Mouse (Mus musculus) neural tube, embryonic 11.5 days (tissue): ENCODE measurements around the gene Slc5a1. TPM values are rescaled to one million over a fixed set of nuclear protein-coding genes. Genes with fewer than 3 reads are reported as not detected.

Experiments used
- polyA plus RNA-seq: library from polyadenylated mRNA; unstranded; fragments of >200 nt; fragmentation: Nextera tagmentation; extraction: Ambion mirVana; gene quantifications from 2 replicates; pipeline ENCODE4 v1.2.1, GENCODE M21; 2014

Slc5a1 gene
- polyA plus RNA-seq, 1 experiment from 2014 or later, result not detected

Other genes starting within 250 kb of the Slc5a1 start
- 12.1 and 12.4 TPM in 2 replicates for gene Prr14l, start 250.0 kb upstream of the Slc5a1 start, polyA plus RNA-seq
- 33.9 and 39.7 TPM in 2 replicates for gene Depdc5, start 240.5 kb upstream of the Slc5a1 start, polyA plus RNA-seq
- 483 and 486 TPM in 2 replicates for gene Ywhah, start 85.4 kb upstream of the Slc5a1 start, polyA plus RNA-seq
- gene Spon2, start 114.2 kb downstream of the Slc5a1 start, polyA plus RNA-seq, result 2.4 and 2.6 TPM in 2 replicates
- 591 and 593 TPM in 2 replicates for gene Ctbp1, start 170.8 kb downstream of the Slc5a1 start, polyA plus RNA-seq
- 137 and 154 TPM in 2 replicates for gene Maea, start 231.3 kb downstream of the Slc5a1 start, polyA plus RNA-seq